Mouse (Mus musculus) right cerebral cortex, postnatal 36 days (tissue): ENCODE data around the gene Ctdsp1.
"Not testable (repeated sequence)": the region's sequence is repeated elsewhere in the genome, so short reads cannot be mapped to it uniquely, and the experiment has no call there.

Experiments
- DNase-seq, 2 experiments: peaks; one replicate each; pipeline ENCODE4 v3.0.0; 2022; ENCODE audit warnings: low spot score in 2 of 2, mixed read lengths in 1 of 2

The Ctdsp1 gene

GRCm38 (mm10) chr1:74396456-74397222 lies 5.3 kb downstream of the Ctdsp1 start:
- not testable (repeated sequence) for DNase-seq

DNA sequence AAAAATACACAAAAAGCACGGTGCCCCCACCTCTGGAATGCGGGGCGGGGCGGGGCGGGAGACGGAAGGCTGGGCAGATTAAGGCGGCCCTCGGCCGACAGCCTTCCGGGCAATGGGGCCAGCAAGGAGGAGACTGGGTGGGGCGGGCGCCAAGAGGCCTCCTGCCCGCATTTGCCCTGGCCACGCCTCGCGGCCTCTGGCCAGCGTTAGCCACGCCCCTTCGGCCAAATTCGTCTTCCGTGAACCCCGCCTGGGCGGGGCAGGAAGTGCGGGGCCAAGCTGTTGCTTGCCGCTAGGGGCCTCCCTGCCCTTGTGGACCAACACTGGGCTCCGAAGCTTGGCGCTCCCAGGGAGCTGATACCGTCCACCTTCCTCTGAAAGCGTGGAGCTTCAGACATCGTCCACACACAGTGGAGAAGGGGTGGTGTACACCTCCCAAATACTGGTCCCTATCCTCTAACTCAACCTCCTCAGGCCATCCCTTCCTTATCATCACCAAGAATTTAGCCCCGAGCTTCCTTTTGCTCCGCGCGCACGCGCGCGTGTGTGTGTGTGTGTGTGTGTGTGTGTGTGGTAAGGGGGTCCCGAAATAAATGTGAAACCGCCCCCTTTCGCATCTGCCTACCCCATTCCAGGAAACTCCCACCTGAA lies 6.1 kb downstream of the Ctdsp1 start:
- DNase-seq: peak; percentile 84 to 86

DNA sequence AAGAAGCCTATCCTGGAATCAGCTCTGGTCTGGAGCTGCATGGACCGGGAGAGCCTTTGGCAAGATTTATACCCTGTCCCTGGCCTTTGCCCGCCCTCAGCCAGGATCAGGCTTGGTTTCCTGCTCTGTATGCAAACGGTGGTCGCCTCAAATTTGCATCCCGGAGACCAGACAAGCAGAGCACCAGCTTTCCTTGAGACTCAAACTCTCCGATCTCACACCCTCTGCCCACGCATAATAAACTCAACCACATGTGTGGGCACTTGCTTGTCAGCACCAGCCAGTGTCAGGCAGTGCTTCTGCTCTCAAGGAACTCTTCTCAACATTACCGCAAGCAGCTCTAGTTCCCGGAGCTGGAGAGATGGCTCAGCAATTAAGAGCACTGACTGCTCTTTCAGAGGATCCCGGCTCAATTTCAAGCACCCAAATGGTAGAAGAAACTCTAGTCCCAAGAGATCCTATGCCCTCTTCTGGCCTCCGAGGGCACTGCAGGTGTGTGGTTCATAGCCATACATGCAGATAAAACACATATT lies 6.7 kb downstream of the Ctdsp1 start:
- peak; percentile 36 to 69 for DNase-seq

DNA sequence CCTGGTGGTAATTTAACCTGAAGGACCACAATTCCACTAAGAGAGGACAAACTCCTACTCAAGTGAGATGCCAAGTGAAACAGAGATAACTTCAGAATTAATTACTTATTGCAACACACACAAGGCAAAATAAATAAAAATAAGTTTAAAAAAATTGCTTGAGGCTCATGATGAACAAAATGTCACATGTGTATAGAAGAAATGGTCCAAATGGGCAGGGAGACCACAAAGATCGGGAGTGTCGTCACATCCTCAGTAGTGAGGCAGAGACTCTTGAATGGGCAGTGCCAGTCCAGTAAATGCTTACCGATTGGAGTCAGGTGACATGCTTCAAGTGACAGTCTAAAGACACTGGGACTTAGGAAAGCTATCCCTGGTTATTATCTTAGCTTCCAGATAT lies 9.2 kb downstream of the Ctdsp1 start:
- no peak for DNase-seq

GRCm38 (mm10) chr1:74401015-74401702 lies 9.8 kb downstream of the Ctdsp1 start:
- DNase-seq: no peak

DNA sequence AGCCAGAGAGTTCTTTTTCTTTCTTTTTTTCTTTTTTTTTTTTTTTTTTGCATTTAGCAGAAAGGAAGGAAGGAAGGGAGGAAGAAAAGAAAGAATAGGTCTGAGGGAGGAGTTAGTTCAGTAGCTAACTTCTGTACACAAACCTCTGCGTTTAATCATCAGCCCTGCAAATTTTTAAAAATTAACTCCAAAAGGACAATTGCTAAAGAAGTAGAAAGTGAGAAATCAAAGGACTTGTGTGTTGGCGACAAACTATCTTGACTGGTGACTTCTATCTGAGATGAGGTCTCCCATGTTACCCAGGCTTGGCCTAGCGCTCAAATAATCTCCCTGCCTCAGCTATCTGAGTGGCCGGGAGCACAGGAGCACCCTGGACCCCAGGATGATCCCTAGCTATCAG lies 12.9 kb downstream of the Ctdsp1 start:
- DNase-seq: no peak

DNA sequence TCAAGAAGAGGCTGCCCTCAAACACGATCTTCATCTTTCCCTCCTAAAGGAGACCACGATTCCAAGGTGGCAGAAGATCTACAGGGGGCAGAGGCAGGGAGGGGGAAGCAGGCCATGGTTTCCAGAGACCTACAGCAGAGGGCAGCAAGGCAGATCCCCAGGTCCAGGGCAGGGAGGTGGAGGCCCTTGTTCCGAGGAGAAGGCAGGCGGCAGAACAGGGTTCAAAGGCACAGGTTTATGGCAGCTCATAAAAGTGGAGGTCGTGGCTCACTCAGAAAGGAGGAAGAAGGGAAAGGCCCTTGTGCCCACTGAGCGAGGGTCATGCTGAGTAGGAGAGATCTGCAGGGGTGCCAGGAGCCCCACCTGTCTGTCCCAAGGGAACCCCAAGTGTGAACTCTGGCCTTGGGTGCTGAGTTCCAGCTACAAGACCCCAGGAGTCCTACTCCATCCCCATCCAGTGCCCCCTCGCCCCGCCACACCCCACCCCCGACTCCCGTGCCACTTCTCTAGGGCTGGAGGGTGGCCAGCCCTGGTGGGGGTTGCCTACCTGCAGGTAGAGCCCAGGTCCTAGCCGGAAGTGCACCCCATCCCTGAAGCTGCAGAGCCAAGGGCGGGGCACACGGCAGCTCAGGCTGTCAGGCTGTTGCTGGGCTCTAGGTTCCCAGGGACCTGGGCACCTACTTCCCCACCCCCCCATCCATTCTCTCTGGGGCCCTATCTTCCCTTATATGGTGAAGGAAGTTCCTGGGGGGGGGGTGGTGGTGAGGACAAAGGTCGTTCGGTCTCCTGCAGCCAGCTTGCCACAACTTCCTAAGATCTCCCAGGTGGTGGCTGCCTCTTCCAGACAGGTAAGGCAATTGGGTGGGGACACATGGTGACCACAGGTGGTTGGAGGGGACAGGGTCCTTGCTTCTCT lies 17.5 kb downstream of the Ctdsp1 start, which contains the start of gene Vil1:
TSS of gene Vil1 (plus strand) at position 788 of the 916 bp plus-strand sequence.
- no peak for DNase-seq

GRCm38 (mm10) chr1:74411753-74412325 lies 20.5 kb downstream of the Ctdsp1 start:
- DNase-seq: no peak

- no peak for DNase-seq
These were observed 21.4 kb downstream of the Ctdsp1 start for GRCm38 (mm10) chr1:74412711-74413110.

GRCm38 (mm10) chr1:74415143-74415542 lies 23.8 kb downstream of the Ctdsp1 start:
- no peak for DNase-seq

DNA sequence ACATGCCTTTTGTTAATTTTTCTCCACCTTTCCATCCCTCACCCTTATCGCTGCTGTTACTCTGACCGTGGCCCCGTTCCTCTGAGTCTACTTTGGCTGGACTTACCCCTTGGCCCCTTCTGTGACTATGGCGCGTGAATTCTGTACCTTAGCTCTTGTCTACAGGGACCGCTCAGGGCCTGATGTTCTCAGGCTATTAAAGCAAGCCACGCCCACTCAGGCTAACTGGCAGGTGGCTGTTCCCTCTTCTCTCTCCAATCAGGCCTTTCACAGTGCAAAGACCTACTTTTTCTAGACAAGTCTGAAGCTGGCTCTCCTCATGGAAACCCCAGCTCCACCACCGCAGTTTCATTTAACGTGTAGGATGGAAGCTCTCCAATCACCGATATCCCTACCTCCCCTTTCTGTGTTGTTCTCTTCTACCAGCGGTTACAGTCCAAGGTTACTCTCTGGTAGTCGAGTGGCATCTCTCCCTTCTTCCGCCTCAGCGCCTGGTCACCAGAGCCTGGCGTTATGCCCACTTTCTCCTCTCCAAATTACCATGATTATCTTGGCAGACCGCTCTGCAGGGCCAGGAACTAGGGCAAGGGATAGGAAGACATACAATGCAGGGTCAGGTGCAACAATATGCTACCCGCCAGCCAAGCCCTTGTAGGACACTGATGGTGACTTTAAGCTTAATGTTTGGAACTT lies 27.6 kb downstream of the Ctdsp1 start:
- DNase-seq: no peak

GRCm38 (mm10) chr1:74419440-74419794 lies 28.1 kb downstream of the Ctdsp1 start:
- DNase-seq: no peak

DNA sequence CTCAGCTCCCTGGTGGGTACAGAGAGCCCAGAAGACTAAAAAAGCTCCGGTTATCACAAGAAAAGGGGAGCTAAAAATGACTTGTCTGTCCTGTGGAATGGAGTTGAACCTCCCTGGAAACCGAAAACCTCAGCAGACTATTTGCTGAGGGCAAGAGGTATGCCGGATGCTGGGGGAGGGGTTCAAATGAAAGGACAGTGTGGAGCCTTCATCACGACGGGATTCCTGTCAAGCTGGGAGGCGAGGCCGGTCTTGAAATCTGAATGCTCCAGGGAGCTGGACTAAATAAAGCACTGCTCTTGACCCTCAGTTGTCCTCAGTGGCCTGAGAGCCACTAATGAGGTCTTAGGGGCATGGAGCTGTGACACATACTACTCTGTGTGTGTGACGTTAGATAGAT lies 31.8 kb downstream of the Ctdsp1 start:
- no peak for DNase-seq

DNA sequence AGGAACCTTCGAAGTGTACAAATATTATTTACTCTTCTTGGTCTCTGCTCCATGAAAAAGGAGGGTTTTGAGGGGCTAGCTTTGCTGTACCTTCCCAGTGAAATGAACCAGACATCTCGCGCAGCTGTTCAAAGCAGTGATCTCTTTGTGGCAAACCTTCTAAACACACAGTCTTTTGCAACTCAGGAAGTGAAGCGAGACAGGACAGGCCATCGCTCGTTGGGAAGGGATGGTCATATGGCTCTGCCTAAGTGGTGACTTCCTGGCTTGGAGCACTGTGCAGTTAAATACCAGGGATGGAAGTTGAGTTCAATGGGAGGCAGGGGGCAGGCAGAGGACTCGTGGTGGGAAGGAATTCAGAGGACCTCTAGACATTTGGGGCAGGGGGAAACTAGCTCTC lies 34.5 kb downstream of the Ctdsp1 start:
- no peak for DNase-seq

DNA sequence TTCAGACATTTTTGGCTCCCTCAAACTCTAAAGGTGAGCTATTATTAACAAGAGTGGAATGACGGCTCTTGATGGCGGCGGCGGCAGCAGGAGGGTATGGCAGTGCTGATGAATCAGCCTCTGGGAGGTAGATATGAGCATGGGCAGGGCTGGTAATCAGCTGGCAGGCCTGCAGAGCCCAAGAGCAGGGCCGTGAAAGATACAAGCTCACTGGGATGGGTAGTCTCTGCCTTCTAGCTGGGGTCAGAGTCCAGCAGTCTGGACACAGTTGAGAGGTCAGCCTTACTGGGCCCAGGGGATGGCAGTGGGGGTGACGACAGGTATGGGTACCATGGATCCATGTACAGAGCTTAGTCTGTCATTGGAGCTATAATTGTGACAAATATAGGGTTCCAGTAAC lies 41.9 kb downstream of the Ctdsp1 start:
- no peak for DNase-seq

- DNase-seq: no peak
These were observed 43.3 kb downstream of the Ctdsp1 start for GRCm38 (mm10) chr1:74434596-74434995.

GRCm38 (mm10) chr1:74435563-74435962 lies 44.3 kb downstream of the Ctdsp1 start:
- DNase-seq: no peak

DNA sequence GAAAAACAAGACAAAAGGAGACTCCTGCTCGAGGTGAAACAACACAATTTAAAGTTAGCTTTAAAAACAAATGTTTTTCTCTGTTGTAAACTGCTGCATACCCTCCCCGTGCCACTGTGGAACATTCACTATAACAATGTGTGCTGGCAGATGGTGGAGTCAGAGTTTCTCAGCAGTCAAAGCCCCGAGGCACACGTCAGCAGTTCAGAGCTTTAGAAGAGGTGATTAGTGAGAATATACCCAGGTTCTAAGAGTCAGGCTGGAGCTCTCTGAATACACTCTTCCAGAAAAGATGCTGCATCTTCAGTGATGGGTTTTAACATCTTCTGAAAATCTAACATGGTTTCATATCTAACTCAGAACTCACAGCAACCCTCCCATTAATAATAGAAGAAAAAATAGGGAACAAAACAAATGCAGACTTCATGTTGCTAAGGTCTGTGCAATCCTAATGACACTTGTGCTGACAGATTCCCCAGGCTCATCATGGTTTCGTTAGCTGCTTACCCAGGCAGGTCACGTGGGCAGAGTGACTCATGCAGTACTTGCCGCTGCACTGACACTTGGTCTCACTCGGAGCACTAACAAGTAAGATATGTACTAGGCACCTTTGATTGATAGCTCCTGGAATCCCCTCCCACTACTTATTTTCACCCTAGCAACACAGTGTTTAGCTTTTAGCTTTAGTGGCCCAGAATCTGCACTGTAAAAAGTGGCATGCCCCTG lies 46.6 kb downstream of the Ctdsp1 start:
- DNase-seq: peak; percentile 25 to 63

GRCm38 (mm10) chr1:74439166-74439876 lies 48.0 kb downstream of the Ctdsp1 start:
- DNase-seq: peak in 1 of 2 experiments; percentile 55
